Mouse (Mus musculus) spleen, adult 18-20 months (tissue): ENCODE measurements at regions not wholly inside any gene's neighbourhood (a gene's known extent, or its start where the extent isn't known, plus 50 kb on each side); places are given as distances from the start of the nearest gene placed in this dataset.

Experiments
- DNase-seq, 2 experiments: peaks; one replicate each; pipeline ENCODE4 v3.0.0; 2022; ENCODE audit warnings: mixed read lengths in 2 of 2

DNA sequence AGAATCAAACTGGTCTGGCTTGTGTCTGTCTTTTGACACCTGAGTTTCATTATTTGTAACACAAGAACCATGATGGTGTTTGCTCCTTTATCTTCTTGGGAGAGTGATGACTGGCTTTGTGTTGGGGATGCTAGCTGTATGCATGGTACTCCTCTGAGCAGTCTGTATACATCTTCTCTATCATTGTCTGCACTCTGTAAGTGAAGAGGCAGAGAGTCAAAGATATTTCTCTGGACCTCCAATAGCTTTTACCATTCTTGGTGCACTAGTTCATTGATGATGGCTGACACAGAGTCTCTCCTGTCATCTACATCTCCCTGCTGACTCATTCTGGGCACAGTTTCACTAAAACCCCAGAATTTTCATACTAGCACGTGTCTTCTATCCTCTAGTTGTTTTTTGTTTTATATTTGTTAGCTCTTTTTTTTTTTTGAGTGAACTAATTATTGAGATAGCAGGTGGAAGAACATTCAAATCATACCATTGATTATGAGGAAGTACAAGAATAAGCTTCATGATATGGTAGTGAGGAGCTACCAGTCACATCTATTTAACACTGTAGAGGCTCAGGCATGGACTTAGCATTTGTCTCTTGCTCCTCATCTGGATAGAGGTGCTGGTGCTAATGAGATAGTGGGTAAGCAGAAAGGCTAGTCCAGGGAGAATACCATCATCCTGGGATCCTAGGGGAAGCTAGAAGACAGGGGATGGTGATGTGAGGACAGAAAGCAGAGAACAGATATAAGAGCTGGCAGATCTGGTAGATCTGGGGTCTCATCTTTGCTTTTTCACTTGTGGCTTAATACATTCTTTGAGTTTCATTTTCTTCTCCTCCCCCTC, 1402.9 kb upstream of the A1bg start:
- no peak for DNase-seq

GRCm38 (mm10) chr15:62320966-62321365, 1398.2 kb upstream of the A1bg start:
- DNase-seq: no peak

DNA sequence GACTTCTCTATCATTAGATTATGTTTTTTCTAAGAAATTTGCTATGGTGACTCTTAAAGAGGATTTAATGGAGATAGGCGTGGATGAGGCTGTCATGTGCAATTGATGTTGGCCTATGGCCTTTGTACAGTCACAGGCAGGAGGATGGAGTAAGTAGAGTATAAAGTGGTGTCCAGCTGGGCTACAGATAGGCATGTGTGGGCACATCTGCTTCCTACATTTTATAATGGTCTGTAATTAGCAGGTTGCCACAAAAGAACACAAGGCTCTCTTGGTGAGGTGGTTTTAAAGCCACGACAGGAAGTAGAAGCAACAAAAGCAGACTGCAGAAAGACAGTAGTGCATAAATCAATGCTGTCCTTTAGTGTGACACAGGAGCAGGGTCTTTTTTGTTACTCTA, 1391.6 kb upstream of the A1bg start:
- no peak for DNase-seq

DNA sequence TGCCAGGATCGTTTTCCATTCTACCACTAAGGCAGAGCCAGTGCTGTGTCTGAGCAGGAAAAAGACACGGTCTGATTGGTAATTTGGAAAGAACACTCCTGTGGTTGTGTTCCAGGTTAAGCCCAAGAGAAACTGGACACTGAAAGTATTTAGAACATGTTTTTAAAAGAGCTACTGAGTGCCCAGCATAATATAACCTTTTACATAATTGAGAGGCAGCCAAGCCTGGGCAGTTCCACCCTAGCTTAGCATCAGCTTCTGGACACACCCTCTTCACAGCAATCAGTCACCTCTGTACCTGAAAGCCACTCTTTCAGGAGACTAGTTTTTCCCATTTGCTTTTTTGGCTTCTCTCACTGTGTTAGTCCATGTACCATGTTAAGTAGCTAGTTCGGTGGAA, 1379.4 kb upstream of the A1bg start:
- DNase-seq: no peak

GRCm38 (mm10) chr15:62301567-62301966, 1378.8 kb upstream of the A1bg start:
- no peak for DNase-seq

DNA sequence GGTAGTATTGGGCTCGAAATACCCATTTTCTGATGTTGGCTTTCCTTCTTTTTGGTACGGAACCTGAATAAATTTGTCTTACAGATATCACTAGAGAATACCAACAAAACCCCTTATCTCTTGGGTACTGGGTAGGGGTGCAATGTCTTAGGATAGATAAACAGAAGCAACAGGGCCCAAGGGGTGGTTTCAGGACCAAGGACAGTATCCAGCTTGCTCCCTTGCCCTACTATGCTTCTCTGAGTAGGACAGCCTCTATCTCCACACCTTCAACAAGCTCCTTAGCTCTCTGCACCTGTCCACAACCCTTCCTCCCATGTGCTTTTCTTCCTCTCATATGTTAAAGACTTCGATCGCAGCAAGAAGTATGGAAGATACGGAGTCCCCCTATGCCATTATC, 1374.3 kb upstream of the A1bg start:
- no peak for DNase-seq

DNA sequence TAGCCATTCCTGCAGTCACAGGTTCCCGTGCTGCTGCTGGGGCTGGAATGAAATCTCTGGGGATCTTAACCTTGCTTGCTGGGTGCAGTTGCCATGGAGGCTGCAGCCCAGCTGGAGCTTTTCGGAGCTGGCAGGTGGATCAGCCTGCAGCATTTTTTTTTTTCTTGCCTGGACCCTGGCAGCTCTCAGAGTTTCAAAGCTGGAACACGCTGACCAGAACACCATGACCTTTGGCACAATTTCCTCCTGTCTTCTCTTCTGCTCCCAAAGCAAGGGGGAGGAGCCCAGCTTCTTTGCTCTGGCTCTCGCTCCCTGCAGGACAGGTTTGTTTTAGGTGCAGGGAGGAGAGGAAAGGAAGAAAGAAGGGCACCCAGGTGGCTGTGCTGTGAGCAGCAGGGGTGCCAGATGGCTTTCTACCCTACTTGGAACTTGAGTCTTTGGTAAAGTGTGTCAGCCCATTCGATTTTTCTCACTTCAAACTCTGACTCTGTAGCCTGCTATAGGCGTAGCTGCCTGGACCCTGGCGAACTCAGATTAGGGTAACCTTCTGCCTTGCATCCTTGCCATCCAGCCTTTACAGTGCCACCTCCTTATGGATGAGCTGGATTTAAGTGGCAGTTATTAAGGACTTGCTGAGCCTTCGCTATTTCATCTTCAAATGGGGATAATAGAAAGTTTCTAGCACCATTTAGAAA, 1372.6 kb upstream of the A1bg start:
- DNase-seq: no peak

- no peak for DNase-seq
Measured at GRCm38 (mm10) chr15:62294786-62295185, 1372.0 kb upstream of the A1bg start.

DNA sequence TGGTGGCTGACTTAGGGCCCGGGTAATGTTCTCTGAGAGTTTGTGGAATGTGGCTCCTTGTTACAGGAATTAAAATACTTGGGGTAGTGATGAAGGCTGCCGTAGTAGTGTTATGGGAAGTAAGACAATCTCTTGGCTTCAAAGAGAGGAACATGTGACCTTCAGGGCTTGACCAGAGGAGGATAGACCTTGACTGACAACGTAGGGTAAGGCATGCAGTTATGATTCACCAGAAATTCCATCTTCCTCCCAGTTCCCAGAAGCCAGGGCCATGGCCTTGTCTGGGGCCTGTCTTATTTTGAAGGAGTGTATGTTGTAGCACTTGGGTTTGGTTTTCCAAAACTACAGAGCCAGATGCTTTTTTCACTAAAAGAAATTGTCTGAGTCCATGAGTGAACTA, 1370.1 kb upstream of the A1bg start:
- DNase-seq: no peak

- no peak for DNase-seq
Measured at GRCm38 (mm10) chr15:62290687-62291086, 1367.9 kb upstream of the A1bg start.

- no peak for DNase-seq
Measured at GRCm38 (mm10) chr15:62286666-62287655, 1364.1 kb upstream of the A1bg start.

DNA sequence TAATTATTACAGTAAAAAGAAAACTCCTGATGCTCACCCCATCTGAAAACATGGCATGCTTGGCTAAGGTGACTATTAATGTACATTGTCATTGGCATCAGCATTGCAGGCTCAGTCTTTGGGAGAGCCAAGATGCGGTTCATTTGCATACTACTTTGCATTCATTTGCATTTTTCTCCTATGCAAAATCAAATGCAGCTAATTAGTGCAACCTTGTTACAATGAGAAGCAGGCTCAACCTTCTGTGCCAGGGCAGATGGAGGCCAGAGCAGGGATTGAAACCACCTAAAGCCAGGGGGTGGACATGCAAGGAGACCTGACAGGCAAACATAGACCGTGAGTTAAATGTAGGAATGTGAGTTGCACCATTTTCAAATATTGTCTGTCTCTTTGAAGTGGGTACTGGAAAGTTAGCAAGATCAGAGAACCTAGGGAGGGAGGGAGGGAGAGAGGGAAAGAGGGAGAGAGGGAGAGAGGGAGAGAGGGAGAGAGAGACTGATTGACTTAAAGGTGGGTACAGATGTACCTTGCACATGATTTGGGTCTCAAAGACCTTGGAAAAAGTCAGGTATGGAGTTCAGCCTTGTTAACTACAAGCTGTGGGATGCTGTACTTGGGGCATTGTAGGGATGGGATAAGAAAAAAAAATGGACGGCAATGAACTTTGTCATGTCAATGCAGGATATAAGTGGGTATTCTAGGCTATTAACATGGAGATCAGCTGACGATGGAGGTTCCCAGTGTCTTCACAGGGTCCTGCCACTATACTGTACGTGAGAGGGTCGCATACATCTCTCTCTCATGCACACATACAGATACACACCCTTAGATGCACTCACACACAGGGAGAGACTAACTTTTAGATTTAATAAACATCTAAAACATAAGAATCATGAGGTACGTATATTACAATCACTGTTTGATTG, 1362.1 kb upstream of the A1bg start:
- no peak for DNase-seq

- DNase-seq: no peak
Measured at GRCm38 (mm10) chr15:62283661-62284429, 1361.0 kb upstream of the A1bg start.

DNA sequence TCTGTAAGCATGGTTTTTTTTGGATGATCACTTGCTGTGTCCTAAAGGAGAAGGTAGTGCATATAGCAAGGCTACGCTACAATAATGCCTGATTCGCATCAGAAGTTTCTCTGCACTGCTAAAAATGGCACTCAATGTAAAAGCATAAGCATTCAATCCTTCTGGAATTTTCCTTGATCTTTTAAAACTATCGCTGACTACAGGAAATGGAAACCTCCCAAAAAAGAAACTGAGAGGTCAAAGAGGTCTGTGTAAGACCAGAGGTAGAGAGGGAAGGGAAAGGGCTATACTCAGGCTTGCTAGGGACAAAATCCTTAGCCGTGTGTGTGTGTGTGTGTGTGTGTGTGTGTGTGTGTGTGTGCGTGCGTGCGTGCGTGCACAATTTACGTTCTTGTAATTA, 1359.8 kb upstream of the A1bg start:
- no peak for DNase-seq

- DNase-seq: no peak
Measured at GRCm38 (mm10) chr15:62282116-62282515, 1359.3 kb upstream of the A1bg start.

DNA sequence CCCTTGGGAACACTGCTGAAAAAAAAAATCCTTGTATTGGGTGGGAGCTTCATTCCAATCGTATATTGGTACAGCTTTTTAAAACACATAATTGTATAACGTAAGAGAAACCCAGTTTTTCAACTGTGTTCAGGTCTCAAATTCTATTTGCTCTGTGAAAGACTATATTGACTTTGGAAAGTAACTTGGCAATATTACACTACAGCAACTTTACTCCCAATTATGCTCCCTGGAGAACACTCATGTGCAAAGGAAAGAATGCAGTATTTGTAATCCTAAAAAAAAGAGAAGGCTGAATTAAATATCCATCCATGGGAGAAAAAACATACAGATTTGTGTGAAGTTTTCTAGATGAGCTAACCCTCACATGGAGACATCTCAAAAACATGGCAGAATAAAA, 1356.7 kb upstream of the A1bg start:
- DNase-seq: no peak

GRCm38 (mm10) chr15:62274818-62275217, 1352.0 kb upstream of the A1bg start:
- DNase-seq: no peak

- no peak for DNase-seq
Measured at GRCm38 (mm10) chr15:62273855-62274488, 1351.2 kb upstream of the A1bg start.

- DNase-seq: no peak
Measured at GRCm38 (mm10) chr15:62272755-62273154, 1349.9 kb upstream of the A1bg start.

DNA sequence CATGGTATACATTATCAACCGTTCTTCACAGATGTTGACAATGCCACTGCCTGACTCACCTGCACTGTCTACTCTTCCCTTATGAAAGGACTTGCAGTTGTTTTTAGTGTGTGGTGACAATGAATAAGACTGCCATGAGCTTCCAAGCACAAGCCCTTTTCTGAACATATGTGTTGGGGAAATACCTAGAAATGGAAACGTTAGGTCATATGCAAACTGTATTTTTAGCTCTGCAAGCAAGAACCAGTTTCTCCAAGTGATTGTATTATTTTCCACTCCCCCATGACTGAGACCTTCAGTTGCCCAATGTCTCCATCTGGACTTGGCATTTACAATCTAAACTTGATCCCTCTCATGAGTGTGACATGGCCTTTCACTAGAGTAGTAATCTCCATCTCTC, 1348.6 kb upstream of the A1bg start:
- no peak for DNase-seq

DNA sequence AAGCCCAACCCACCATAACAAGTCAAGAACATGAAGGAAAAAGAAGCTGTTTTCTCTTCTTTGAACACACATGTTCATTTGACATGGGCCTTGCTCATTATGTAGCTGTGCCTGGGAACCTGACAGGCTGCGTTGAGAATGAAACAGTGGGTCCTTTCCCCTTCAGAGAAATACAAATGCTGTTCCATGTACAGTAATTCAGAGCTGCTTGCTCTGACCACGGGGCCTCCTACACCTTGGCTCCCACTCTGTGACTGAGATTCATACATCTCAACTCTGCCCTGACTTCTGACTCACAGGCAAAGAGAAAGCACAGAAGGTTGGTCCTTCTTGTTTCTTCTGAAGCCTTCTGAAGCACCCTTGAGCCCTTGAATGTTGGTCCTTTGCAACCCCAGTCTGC, 1345.4 kb upstream of the A1bg start:
- no peak for DNase-seq
